Mouse (Mus musculus) intestine, embryonic 16.5 days (tissue): ENCODE measurements around the gene Madd. TPM values are rescaled to one million over a fixed set of nuclear protein-coding genes. Genes with fewer than 3 reads are reported as not detected.

ENCODE experiments used
- ATAC-seq: fragments of 200-750 bp; cut with Nextera tagmentation; 2 replicates; pipeline ENCODE4 v1.8.0; 2017; ENCODE audit warnings: moderate TSS enrichment, moderate library complexity
- H3K27ac ChIP-seq: fragments of 300-500 bp; sonication (generic); 2 replicates; pipeline ENCODE4 v1.5.1; 2014; ENCODE audit warnings: mild to moderate bottlenecking, low read length
- H3K27me3 ChIP-seq: fragments of 300-500 bp; sonication (generic); replicated peaks from 2 replicates; pipeline ENCODE4 v1.6.1; 2014; ENCODE audit warnings: low read length, control low read depth, mixed read lengths; ENCODE audit not compliant: control insufficient read depth, insufficient read depth
- H3K36me3 ChIP-seq: fragments of 300-500 bp; sonication (generic); 2 replicates; pipeline ENCODE4 v1.6.1; 2014; ENCODE audit warnings: low read length, control low read depth; ENCODE audit not compliant: control insufficient read depth, insufficient read depth
- H3K4me1 ChIP-seq: fragments of 300-500 bp; sonication (generic); 2 replicates; pipeline ENCODE4 v1.6.1; 2014; ENCODE audit warnings: low read length, control low read depth, mixed read lengths; ENCODE audit not compliant: control insufficient read depth, insufficient read depth
- H3K4me2 ChIP-seq: fragments of 300-500 bp; sonication (generic); 2 replicates; pipeline ENCODE4 v1.6.1; 2014; ENCODE audit warnings: low read depth, low read length, control low read depth
- H3K4me3 ChIP-seq: fragments of 300-500 bp; sonication (generic); 2 replicates; pipeline ENCODE4 v1.5.1; 2014; ENCODE audit warnings: mild to moderate bottlenecking, low read length
- H3K9ac ChIP-seq: fragments of 300-500 bp; sonication (generic); 2 replicates; pipeline ENCODE4 v1.6.1; 2014; ENCODE audit warnings: low read depth, low read length
- H3K9me3 ChIP-seq: fragments of 300-500 bp; sonication (generic); 2 replicates; pipeline ENCODE4 v1.6.1; 2016; ENCODE audit warnings: low read length, control low read depth; ENCODE audit not compliant: control insufficient read depth
- WGBS: fragments of 180-500 bp; shearing (Covaris S2); extraction: QIAGEN DNeasy Blood & Tissue Kit; methylation state at CpG from one replicate; pipeline ENCODE4 v1.1.7; 2014; 5-methylcytosine and 5-hydroxymethylcytosine counted together
- polyA plus RNA-seq: library from polyadenylated mRNA; unstranded; fragments of >200 nt; fragmentation: Nextera tagmentation; extraction: Ambion mirVana; gene quantifications from 2 replicates; pipeline ENCODE4 v1.2.1, GENCODE M21; 2015

Gene Madd
- polyA plus RNA-seq, 1 experiment from 2014 or later, result 8.9 TPM

DNA sequence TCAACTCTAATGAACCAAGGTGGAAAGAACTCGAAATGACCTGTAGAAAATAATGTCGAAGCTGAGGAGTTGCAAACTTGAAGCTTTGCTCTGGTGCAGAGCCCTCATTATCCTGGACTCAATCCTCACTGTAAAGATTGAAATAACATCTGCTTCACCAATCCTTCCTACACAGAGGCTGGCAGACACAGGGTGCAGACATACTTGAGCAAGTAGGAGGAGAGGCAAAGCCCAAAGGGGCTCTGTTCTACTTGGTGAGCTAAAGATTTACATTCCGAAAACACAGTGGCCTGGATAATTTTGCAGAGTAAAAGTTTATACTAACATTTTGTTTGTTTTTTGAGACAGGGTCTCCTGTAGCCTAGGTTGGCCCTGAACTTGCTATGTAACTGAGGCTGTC lies 15.3 kb upstream of the Madd start:
- Histone ChIP-seq H3K27me3 (no peaks in the 10 kb centered on the region), H3K9me3 (no peaks in the 10 kb centered on the region), H3K4me1 (peaks cover 24% of the 10 kb centered on the region), H3K4me3 (no peak overlapping the region), H3K9ac (no peak overlapping the region), H3K36me3 (no peaks in the 10 kb centered on the region), H3K4me2 (no peak overlapping the region), H3K27ac (no peak overlapping the region)
- 85% methylated on average over 3 of the region's 3 CpGs for WGBS
- no peak for ATAC-seq

- Histone ChIP-seq H3K4me1 (peaks cover 14% of the 10 kb centered on the region), H3K4me3 (no peak overlapping the region), H3K36me3 (no peaks in the 10 kb centered on the region), H3K9ac (no peak overlapping the region), H3K27me3 (no peaks in the 10 kb centered on the region), H3K27ac (no peak overlapping the region), H3K4me2 (no peak overlapping the region), H3K9me3 (no peaks in the 10 kb centered on the region)
- no peak for ATAC-seq
- WGBS, result 65% methylated on average over 3 of the region's 3 CpGs
Observed at GRCm38 (mm10) chr2:91196577-91197001, 13.0 kb upstream of the Madd start.

GRCm38 (mm10) chr2:91194624-91195332 lies 11.1 kb upstream of the Madd start:
- H3K36me3 ChIP-seq, result no peaks in the 10 kb centered on the region
- peak overlapping the region; percentile 71 for H3K4me2 ChIP-seq
- WGBS, result 3% methylated on average over 27 of the region's 27 CpGs
- peaks cover 12% of the 10 kb centered on the region for H3K4me1 ChIP-seq
- peak; percentile 94 for ATAC-seq
- no peaks in the 10 kb centered on the region for H3K9me3 ChIP-seq
- no peaks in the 10 kb centered on the region for H3K27me3 ChIP-seq
- H3K27ac ChIP-seq, result peak overlapping the region; percentile 75
- peak overlapping the region; percentile 64 for H3K9ac ChIP-seq
- peak overlapping the region; percentile 48 for H3K4me3 ChIP-seq

DNA sequence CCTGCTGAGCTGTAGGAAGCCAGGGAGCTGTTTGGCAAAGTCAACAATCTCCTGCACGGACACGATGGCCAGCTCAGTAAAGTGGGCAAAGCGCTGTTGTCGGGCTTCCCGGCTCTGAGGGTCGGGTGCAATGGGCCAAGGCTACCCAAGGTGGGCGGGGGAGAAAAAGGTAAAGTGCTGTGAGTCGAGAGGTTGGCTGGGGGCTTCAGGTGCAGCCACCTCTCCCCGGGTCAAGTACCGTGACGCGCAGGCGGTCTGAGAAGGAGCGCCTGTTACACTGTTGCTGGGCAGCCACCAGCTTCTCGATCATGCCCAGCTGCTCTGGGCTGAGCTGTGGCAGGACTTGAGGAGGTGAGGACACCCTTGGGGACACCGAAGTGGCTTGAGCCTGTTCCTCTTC lies 6.9 kb upstream of the Madd start:
- Histone ChIP-seq H3K4me3 (no peak overlapping the region), H3K9me3 (no peaks in the 10 kb centered on the region), H3K27me3 (no peaks in the 10 kb centered on the region), H3K4me2 (no peak overlapping the region), H3K36me3 (no peaks in the 10 kb centered on the region), H3K9ac (no peak overlapping the region), H3K27ac (no peak overlapping the region), H3K4me1 (peaks cover 11% of the 10 kb centered on the region)
- 84% methylated on average over 16 of the region's 16 CpGs for WGBS
- no peak for ATAC-seq

DNA sequence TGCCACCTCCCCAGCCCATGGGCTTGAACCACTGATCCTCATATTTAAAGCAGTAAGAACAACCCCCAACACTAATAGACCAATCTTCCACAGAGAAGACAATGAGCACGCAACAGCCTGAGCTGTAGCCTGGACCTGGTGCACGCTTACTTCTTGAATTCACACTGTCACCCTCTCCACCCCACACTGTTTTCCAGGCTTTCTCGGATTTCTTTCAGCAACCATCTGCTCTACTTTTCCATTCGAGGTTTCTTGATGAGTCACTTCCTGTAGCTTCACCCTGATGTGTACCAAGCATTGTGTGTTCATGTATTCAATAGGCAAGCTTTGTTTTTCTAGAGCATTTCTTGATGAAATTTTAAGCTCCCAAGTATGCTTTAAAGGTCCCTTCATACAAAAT lies 3.8 kb upstream of the Madd start:
- Histone ChIP-seq H3K27me3 (no peaks in the 10 kb centered on the region), H3K4me1 (no peaks in the 10 kb centered on the region), H3K4me3 (no peak overlapping the region), H3K9me3 (no peaks in the 10 kb centered on the region), H3K27ac (no peak overlapping the region), H3K9ac (no peak overlapping the region), H3K36me3 (no peaks in the 10 kb centered on the region), H3K4me2 (no peak overlapping the region)
- ATAC-seq, result no peak
- WGBS, result 55% methylated on average over 4 of the region's 4 CpGs

- ATAC-seq, result no peak
- Histone ChIP-seq H3K4me1 (peaks cover 4% of the 10 kb centered on the region), H3K4me3 (no peak overlapping the region), H3K27ac (no peak overlapping the region), H3K9me3 (no peaks in the 10 kb centered on the region), H3K36me3 (no peaks in the 10 kb centered on the region), H3K9ac (no peak overlapping the region), H3K4me2 (no peak overlapping the region), H3K27me3 (no peaks in the 10 kb centered on the region)
- WGBS, result 52% methylated on average over 1 of the region's 1 CpGs
Observed at GRCm38 (mm10) chr2:91186208-91186607, 2.6 kb upstream of the Madd start.

- H3K27ac ChIP-seq, result peak overlapping the region; percentile 64
- peaks cover 2% of the 10 kb centered on the region; the same call in 1 of the 2 replicates for H3K36me3 ChIP-seq
- H3K4me3 ChIP-seq, result peak overlapping the region; percentile 93
- peaks cover 4% of the 10 kb centered on the region for H3K4me1 ChIP-seq
- peak overlapping the region; percentile 83 for H3K4me2 ChIP-seq
- H3K27me3 ChIP-seq, result no peaks in the 10 kb centered on the region
- H3K9ac ChIP-seq, result peak overlapping the region; percentile 78
- WGBS, result 0% methylated on average over 9 of the region's 9 CpGs
- ATAC-seq, result peak; percentile 97
- H3K9me3 ChIP-seq, result no peaks in the 10 kb centered on the region
Observed at GRCm38 (mm10) chr2:91183148-91183513, 506 bp downstream of the Madd start.

DNA sequence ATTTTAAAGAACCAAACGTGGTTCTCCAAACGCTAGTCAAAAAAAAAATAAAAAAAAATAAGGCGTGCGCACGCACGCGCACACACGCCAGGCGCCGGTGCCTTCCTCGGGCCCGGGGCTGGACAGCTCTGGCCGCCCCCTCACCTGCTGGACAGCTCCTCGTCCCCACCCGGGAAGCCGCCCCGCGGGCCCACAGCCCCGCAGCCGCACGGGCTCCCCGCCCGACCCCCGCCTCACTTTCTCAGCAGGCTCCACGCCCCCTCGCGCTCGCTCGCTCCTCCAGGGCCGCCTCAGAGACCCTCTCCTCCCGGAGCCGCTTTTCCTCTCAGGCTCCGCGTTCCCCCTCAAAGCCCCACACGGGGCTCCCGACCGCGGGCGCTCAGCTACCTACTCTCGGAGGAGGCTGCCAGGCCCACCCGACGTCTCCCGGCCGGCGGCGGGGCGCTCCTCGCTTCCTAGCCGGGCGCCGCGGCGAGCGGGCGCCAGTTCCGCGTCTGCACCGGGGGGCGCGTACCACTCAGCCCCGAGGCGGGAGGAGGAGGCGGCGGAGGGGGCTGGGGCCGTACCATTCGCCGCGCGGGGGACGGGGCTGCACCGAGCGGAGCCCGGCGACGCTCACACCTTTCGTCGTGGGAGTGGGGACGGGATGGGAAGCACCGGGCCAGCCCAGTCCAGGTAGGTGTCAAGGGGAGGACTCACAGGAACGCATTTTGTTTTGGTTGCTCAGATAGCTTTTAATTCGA lies 1.1 kb downstream of the Madd start:
- ATAC-seq, result peak; percentile 97
- WGBS, result under 1% methylated on average over 81 of the region's 81 CpGs
- Histone ChIP-seq H3K27me3 (no peaks in the 10 kb centered on the region), H3K27ac (peak overlapping the region; percentile 64), H3K4me2 (peak overlapping the region; percentile 83), H3K9ac (peak overlapping the region; percentile 78), H3K9me3 (no peaks in the 10 kb centered on the region), H3K4me1 (peaks cover 4% of the 10 kb centered on the region), H3K4me3 (peak overlapping the region; percentile 93), H3K36me3 (peaks cover 4% of the 10 kb centered on the region; the same call in 1 of the 2 replicates)

- Histone ChIP-seq H3K9ac (peak overlapping the region; percentile 78), H3K36me3 (peaks cover 4% of the 10 kb centered on the region; the same call in 1 of the 2 replicates), H3K4me2 (peak overlapping the region; percentile 83), H3K27me3 (no peaks in the 10 kb centered on the region), H3K9me3 (no peaks in the 10 kb centered on the region), H3K4me1 (peaks cover 4% of the 10 kb centered on the region), H3K4me3 (peak overlapping the region; percentile 93), H3K27ac (no peak overlapping the region)
- ATAC-seq, result no peak
- 9% methylated on average over 8 of the region's 8 CpGs for WGBS
Observed at GRCm38 (mm10) chr2:91182016-91182404, 1.6 kb downstream of the Madd start.
